Mouse (Mus musculus) hindbrain, embryonic 16.5 days (tissue): Measurements from ENCODE around the gene Gm10392. TPM values are rescaled to one million over a fixed set of nuclear protein-coding genes. Genes with fewer than 3 reads are reported as not detected.

Source experiments
- ATAC-seq: fragments of 200-750 bp; cut with Nextera tagmentation; 2 replicates; pipeline ENCODE4 v1.8.0; 2017; ENCODE audit warnings: moderate TSS enrichment, moderate library complexity
- H3K27ac ChIP-seq: fragments of 300-500 bp; sonication (generic); 2 replicates; pipeline ENCODE4 v1.5.1; 2014; ENCODE audit warnings: low read depth, mild to moderate bottlenecking, control low read depth, low read length, moderate library complexity
- H3K27me3 ChIP-seq: fragments of 300-500 bp; sonication (generic); replicated peaks from 2 replicates; pipeline ENCODE4 v1.6.1; 2014; ENCODE audit warnings: low read length; ENCODE audit not compliant: control insufficient read depth, insufficient read depth
- H3K36me3 ChIP-seq: fragments of 300-500 bp; sonication (generic); 2 replicates; pipeline ENCODE4 v1.6.1; 2014; ENCODE audit warnings: mild to moderate bottlenecking, low read length, moderate library complexity, mixed read lengths; ENCODE audit not compliant: control insufficient read depth, insufficient read depth
- H3K4me1 ChIP-seq: fragments of 300-500 bp; sonication (generic); 2 replicates; pipeline ENCODE4 v1.6.1; 2014; ENCODE audit warnings: low read depth, low read length; ENCODE audit not compliant: control insufficient read depth, insufficient read depth
- H3K4me2 ChIP-seq: fragments of 300-500 bp; sonication (generic); 2 replicates; pipeline ENCODE4 v1.6.1; 2014; ENCODE audit warnings: mild to moderate bottlenecking, low read length, control low read depth, moderate library complexity
- H3K4me3 ChIP-seq: fragments of 300-500 bp; sonication (generic); 2 replicates; pipeline ENCODE4 v1.5.1; 2014; ENCODE audit warnings: mild to moderate bottlenecking, low read length, control low read depth, moderate library complexity
- H3K9ac ChIP-seq: fragments of 300-500 bp; sonication (generic); 2 replicates; pipeline ENCODE4 v1.6.1; 2014; ENCODE audit warnings: low read depth, mild to moderate bottlenecking, control low read depth, low read length, moderate library complexity
- H3K9me3 ChIP-seq: fragments of 300-500 bp; sonication (generic); 2 replicates; pipeline ENCODE4 v1.6.1; 2014; ENCODE audit warnings: mild to moderate bottlenecking, low read length, moderate library complexity; ENCODE audit not compliant: control insufficient read depth
- WGBS: fragments of 180-500 bp; shearing (Covaris S2); extraction: QIAGEN DNeasy Blood & Tissue Kit; methylation state at CpG from one replicate; pipeline ENCODE4 v1.1.7; 2014; 5-methylcytosine and 5-hydroxymethylcytosine counted together
- polyA plus RNA-seq: library from polyadenylated mRNA; unstranded; fragments of >200 nt; fragmentation: Nextera tagmentation; extraction: Ambion mirVana; gene quantifications from 2 replicates; pipeline ENCODE4 v1.2.1, GENCODE M21; 2015

The Gm10392 gene
- polyA plus RNA-seq, 1 experiment from 2014 or later: 0.19 TPM

GRCm38 (mm10) chr11:77468397-77468796 is 50.6 kb downstream of the Gm10392 start:
- peaks cover 16% of the 10 kb centered on the region for H3K27me3 ChIP-seq
- H3K9me3 ChIP-seq: no peaks in the 10 kb centered on the region
- no peak overlapping the region for H3K9ac ChIP-seq
- no peak for ATAC-seq
- H3K36me3 ChIP-seq: peaks cover 22% of the 10 kb centered on the region
- no peak overlapping the region for H3K27ac ChIP-seq
- H3K4me3 ChIP-seq: no peak overlapping the region
- no peak overlapping the region for H3K4me2 ChIP-seq
- H3K4me1 ChIP-seq: no peaks in the 10 kb centered on the region
- 84% methylated on average over 9 of the region's 9 CpGs for WGBS

- no peak for ATAC-seq
- Histone ChIP-seq H3K4me2 (no peak overlapping the region; the same call in 1 of the 2 replicates), H3K36me3 (peaks cover 19% of the 10 kb centered on the region), H3K27ac (no peak overlapping the region), H3K4me1 (no peaks in the 10 kb centered on the region; the same call in 1 of the 2 replicates), H3K9me3 (no peaks in the 10 kb centered on the region), H3K4me3 (no peak overlapping the region), H3K27me3 (peaks cover 16% of the 10 kb centered on the region), H3K9ac (no peak overlapping the region)
- WGBS: 11% methylated on average over 20 of the region's 20 CpGs
These were observed 51.2 kb downstream of the Gm10392 start for GRCm38 (mm10) chr11:77467784-77468183.

- H3K4me3 ChIP-seq: no peak overlapping the region
- no peak overlapping the region for H3K9ac ChIP-seq
- peaks cover 13% of the 10 kb centered on the region for H3K36me3 ChIP-seq
- peaks cover 16% of the 10 kb centered on the region for H3K27me3 ChIP-seq
- no peak overlapping the region for H3K27ac ChIP-seq
- no peaks in the 10 kb centered on the region for H3K9me3 ChIP-seq
- H3K4me2 ChIP-seq: no peak overlapping the region
- 0 out of 2 replicates have a peak, but pooled peaks have one; percentile 3 for ATAC-seq
- WGBS: 7% methylated on average over 23 of the region's 25 CpGs
- H3K4me1 ChIP-seq: peaks cover 4% of the 10 kb centered on the region; the same call in 1 of the 2 replicates
These were observed 51.8 kb downstream of the Gm10392 start for GRCm38 (mm10) chr11:77467157-77467556.

Other genes starting within 250 kb of the Gm10392 start
- 1.3 and 1.9 TPM in 2 replicates for gene Coro6, start 56.8 kb downstream of the Gm10392 start, polyA plus RNA-seq
- 23.3 and 30.4 TPM in 2 replicates for gene Ankrd13b, start 29.5 kb downstream of the Gm10392 start, polyA plus RNA-seq
- gene Git1, start 25.6 kb downstream of the Gm10392 start, polyA plus RNA-seq: 14.0 and 18.0 TPM in 2 replicates
- gene Abhd15, start 4.1 kb downstream of the Gm10392 start, polyA plus RNA-seq: 2.2 and 2.9 TPM in 2 replicates
- gene Trp53i13, start 3.2 kb downstream of the Gm10392 start, polyA plus RNA-seq: 13.8 and 17.6 TPM in 2 replicates
- gene Taok1, start 88.6 kb upstream of the Gm10392 start, polyA plus RNA-seq: 18.7 and 19.6 TPM in 2 replicates
- 3.2 TPM in 2 replicates for gene Nufip2, start 167.0 kb upstream of the Gm10392 start, polyA plus RNA-seq
- gene Cryba1, start 206.1 kb upstream of the Gm10392 start, polyA plus RNA-seq: 0.20 and 0.21 TPM in 2 replicates
- 35.1 and 44.0 TPM in 2 replicates for gene Myo18a, start 244.0 kb upstream of the Gm10392 start, polyA plus RNA-seq